Mouse (Mus musculus): ENCODE data around the gene Usp6nl. TPM values are rescaled to one million over a fixed set of nuclear protein-coding genes. Genes with fewer than 3 reads are reported as not detected.

The Usp6nl gene
- total and polyA plus RNA-seq, 3 experiments, result 2.0 to 6.6 (median 6.5) TPM

DNA sequence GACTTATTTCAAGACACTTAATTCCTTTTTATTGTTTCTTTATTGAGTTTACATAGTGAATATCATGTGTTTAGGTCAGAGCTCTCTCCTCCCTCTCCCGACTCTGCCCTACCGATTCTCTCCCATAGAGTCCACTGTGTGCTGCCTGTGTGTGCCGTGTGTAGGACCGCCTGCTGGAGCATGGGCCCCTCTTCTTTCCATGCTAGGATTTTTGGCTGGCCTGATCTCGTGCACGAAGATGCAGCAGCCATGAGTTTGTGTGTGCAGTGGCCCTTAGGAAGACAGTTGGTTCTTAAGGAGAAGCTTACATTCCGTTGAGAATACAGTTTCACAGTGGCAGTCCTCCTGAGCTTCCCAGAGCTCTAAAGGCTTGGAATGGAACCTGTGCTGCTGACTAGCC lies 19.0 kb downstream of the Usp6nl start:
- no peaks in the 10 kb centered on the region for H3K27me3 ChIP-seq (ENCODE audit: control insufficient read depth, insufficient read depth, low read length)
- DNase-seq, result no peak
- no peak overlapping the region for H3K4me3 ChIP-seq
- H3K79me2 ChIP-seq (replicated peaks; ENCODE audit: control insufficient read depth, insufficient read depth, low read length), result peaks cover 1% of the 10 kb centered on the region; the same call in 1 of the 2 replicates
- H3K9ac ChIP-seq (ENCODE audit: low read depth, low read length), result no peak overlapping the region
- H3K27ac ChIP-seq, result no peak overlapping the region
- intact Hi-C loops (cut with DNase I), result no loop called here
- peaks cover 5% of the 10 kb centered on the region; the same call in 1 of the 2 replicates for H3K4me1 ChIP-seq (ENCODE audit: control insufficient read depth, insufficient read depth, low read length)
- 93% methylated on average over 7 of the region's 7 CpGs for WGBS
- TF ChIP-seq CTCF (IDR thresholded peaks at IDR 0.05) (no peak), EP300 (IDR thresholded peaks at IDR 0.05; ENCODE audit: insufficient read depth, low read depth, low read length) (no peak), POLR2A (IDR thresholded peaks at IDR 0.05; ENCODE audit: insufficient read depth, low read depth, low read length) (no peak)
- H3K36me3 ChIP-seq (ENCODE audit: control insufficient read depth, insufficient read depth, low read length), result no peaks in the 10 kb centered on the region

DNA sequence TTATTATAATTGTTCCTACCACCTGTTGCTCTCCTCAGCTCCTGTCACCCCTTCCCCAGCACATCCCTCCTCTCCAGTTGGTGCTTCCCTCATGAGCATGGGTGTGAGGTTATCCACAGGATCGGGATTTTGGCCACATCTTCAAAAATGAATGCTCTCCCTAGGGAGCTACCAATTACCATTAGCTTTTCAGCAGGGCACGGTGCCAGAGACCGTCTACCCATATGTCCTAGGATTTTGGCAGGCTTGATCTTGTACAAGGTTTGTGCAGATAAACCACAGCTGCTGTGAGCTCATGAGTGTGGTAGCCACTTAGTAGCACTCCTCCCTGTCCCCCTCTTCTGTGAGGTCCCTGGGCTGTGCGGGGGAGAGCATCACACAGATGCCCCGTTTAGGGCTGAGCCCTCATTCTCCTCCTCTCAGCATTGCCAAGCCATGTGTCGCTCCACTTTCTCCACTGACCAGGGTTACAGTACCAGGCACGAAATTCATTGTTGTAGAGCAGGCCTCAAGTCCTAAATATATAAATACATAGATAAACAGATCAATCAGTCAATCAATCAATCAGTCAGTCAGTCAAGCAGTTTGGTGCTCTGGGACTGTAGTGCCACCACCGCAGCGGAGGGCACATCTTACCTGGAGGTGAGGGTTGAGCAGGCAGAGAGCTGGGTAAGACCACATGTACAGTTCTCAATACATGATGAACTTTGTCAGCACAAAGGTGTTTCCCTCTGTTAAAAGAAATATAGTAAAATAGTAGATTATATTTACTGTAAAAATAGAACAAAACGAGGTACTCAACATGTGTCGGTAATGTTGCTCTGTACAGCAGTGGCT lies 27.0 kb downstream of the Usp6nl start:
- TF ChIP-seq POLR2A (IDR thresholded peaks at IDR 0.05; ENCODE audit: insufficient read depth, low read depth, low read length) (no peak), CTCF (IDR thresholded peaks at IDR 0.05) (no peak), EP300 (IDR thresholded peaks at IDR 0.05; ENCODE audit: insufficient read depth, low read depth, low read length) (no peak)
- H3K79me2 ChIP-seq (replicated peaks; ENCODE audit: control insufficient read depth, insufficient read depth, low read length), result peaks cover 1% of the 10 kb centered on the region; the same call in 1 of the 2 replicates
- H3K4me1 ChIP-seq (ENCODE audit: control insufficient read depth, insufficient read depth, low read length), result peaks cover 8% of the 10 kb centered on the region
- no peak overlapping the region for H3K27ac ChIP-seq
- H3K4me3 ChIP-seq, result no peak overlapping the region
- intact Hi-C loops (cut with DNase I), result no loop called here
- DNase-seq, result no peak
- 64% methylated on average over 11 of the region's 11 CpGs for WGBS
- no peak overlapping the region for H3K9ac ChIP-seq (ENCODE audit: low read depth, low read length)
- no peaks in the 10 kb centered on the region for H3K27me3 ChIP-seq (ENCODE audit: control insufficient read depth, insufficient read depth, low read length)
- no peaks in the 10 kb centered on the region for H3K36me3 ChIP-seq (ENCODE audit: control insufficient read depth, insufficient read depth, low read length)

- WGBS, result 80% methylated on average over 9 of the region's 9 CpGs
- intact Hi-C loops (cut with DNase I), result no loop called here
- H3K27ac ChIP-seq, result no peak overlapping the region
- DNase-seq, result no peak
- H3K79me2 ChIP-seq (replicated peaks; ENCODE audit: control insufficient read depth, insufficient read depth, low read length), result peaks cover 1% of the 10 kb centered on the region; the same call in 1 of the 2 replicates
- no peaks in the 10 kb centered on the region for H3K27me3 ChIP-seq (ENCODE audit: control insufficient read depth, insufficient read depth, low read length)
- H3K4me3 ChIP-seq, result no peak overlapping the region
- TF ChIP-seq EP300 (IDR thresholded peaks at IDR 0.05; ENCODE audit: insufficient read depth, low read depth, low read length) (no peak), CTCF (IDR thresholded peaks at IDR 0.05) (no peak), POLR2A (IDR thresholded peaks at IDR 0.05; ENCODE audit: insufficient read depth, low read depth, low read length) (no peak)
- no peaks in the 10 kb centered on the region for H3K36me3 ChIP-seq (ENCODE audit: control insufficient read depth, insufficient read depth, low read length)
- H3K9ac ChIP-seq (ENCODE audit: low read depth, low read length), result no peak overlapping the region
- peaks cover 8% of the 10 kb centered on the region for H3K4me1 ChIP-seq (ENCODE audit: control insufficient read depth, insufficient read depth, low read length)
Measured at GRCm38 (mm10) chr2:6350164-6350563, 27.7 kb downstream of the Usp6nl start.

DNA sequence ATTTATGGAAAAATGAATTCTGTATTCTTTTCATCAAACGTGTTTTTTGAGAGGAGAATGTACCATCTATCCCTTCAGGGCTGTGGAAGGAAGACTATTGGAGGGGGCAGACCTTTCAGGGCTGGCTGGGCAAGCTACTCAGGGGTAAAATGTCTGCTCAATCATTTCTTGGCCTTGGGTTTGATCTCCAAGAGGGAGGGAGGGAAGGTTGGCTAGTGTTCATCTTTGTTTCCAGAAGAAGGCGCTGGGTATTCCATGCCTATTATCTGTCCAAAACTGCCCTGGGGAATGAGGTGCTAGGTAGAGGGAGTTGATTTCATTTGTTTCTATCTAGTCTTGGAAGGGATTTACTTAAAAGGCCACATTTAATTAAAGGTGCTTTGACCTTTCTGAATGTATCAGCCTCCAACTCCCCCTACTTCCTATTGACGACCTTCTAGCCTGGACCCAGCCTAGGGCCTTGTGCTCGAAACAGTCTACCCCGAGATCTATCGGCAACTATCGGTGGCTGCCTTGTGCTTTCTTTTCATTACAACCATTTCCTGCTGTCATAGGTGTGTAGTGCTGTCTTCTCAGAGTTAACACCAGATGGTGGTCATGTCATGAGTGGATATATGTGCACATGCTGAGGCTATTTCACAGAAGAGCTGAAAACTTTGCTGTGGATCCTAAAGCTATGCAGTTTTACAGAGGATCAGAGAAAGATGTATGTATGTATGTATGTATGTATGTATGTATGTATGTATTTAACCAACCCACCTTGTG lies 28.6 kb downstream of the Usp6nl start:
- Histone ChIP-seq H3K27ac (no peak overlapping the region), H3K4me3 (no peak overlapping the region), H3K27me3 (ENCODE audit: control insufficient read depth, insufficient read depth, low read length) (no peaks in the 10 kb centered on the region), H3K9ac (ENCODE audit: low read depth, low read length) (no peak overlapping the region), H3K36me3 (ENCODE audit: control insufficient read depth, insufficient read depth, low read length) (no peaks in the 10 kb centered on the region), H3K79me2 (replicated peaks; ENCODE audit: control insufficient read depth, insufficient read depth, low read length) (peaks cover 1% of the 10 kb centered on the region; the same call in 1 of the 2 replicates), H3K4me1 (ENCODE audit: control insufficient read depth, insufficient read depth, low read length) (peaks cover 8% of the 10 kb centered on the region)
- intact Hi-C loops (cut with DNase I), result no loop called here
- DNase-seq, result no peak
- TF ChIP-seq CTCF (IDR thresholded peaks at IDR 0.05) (no peak), POLR2A (IDR thresholded peaks at IDR 0.05; ENCODE audit: insufficient read depth, low read depth, low read length) (no peak), EP300 (IDR thresholded peaks at IDR 0.05; ENCODE audit: insufficient read depth, low read depth, low read length) (no peak)
- WGBS, result 64% methylated on average over 7 of the region's 7 CpGs

DNA sequence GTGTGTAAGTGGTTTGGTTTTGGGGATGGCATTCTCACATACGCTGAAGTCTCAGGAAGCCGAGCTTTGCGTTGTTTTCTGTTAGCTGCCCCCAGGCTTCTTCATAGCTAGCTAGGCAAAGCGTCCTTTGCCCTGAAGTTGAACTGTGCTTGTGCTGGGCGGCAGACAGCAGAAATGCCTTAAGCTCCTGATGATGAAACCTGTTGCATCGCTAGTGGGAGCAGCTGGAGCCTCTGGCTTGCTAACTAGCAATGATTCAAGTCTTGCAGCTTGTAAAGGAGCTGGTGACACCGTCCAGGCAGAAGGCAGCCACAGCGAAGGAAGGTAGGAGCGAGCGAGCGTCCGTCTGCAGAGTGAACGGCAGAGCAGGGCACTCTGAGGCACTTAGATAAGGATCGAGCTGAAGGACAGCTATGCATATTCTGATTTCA lies 30.1 kb downstream of the Usp6nl start:
- H3K36me3 ChIP-seq (ENCODE audit: control insufficient read depth, insufficient read depth, low read length), result no peaks in the 10 kb centered on the region
- H3K79me2 ChIP-seq (replicated peaks; ENCODE audit: control insufficient read depth, insufficient read depth, low read length), result peaks cover 1% of the 10 kb centered on the region; the same call in 1 of the 2 replicates
- no peak overlapping the region for H3K27ac ChIP-seq
- H3K9ac ChIP-seq (ENCODE audit: low read depth, low read length), result no peak overlapping the region
- peak in 1 of 2 experiments; percentile 17 for DNase-seq
- 45% methylated on average over 14 of the region's 14 CpGs for WGBS
- H3K4me1 ChIP-seq (ENCODE audit: control insufficient read depth, insufficient read depth, low read length), result peaks cover 8% of the 10 kb centered on the region
- H3K4me3 ChIP-seq, result peak overlapping the region; percentile 27
- intact Hi-C loops (cut with DNase I), result no loop called here
- TF ChIP-seq EP300 (IDR thresholded peaks at IDR 0.05; ENCODE audit: insufficient read depth, low read depth, low read length) (no peak), POLR2A (IDR thresholded peaks at IDR 0.05; ENCODE audit: insufficient read depth, low read depth, low read length) (no peak), CTCF (IDR thresholded peaks at IDR 0.05) (no peak)
- H3K27me3 ChIP-seq (ENCODE audit: control insufficient read depth, insufficient read depth, low read length), result no peaks in the 10 kb centered on the region

Measured in heart, adult 2 months (tissue).